Mouse (Mus musculus): Measurements from ENCODE around the gene AU040320.

AU040320 gene

DNA sequence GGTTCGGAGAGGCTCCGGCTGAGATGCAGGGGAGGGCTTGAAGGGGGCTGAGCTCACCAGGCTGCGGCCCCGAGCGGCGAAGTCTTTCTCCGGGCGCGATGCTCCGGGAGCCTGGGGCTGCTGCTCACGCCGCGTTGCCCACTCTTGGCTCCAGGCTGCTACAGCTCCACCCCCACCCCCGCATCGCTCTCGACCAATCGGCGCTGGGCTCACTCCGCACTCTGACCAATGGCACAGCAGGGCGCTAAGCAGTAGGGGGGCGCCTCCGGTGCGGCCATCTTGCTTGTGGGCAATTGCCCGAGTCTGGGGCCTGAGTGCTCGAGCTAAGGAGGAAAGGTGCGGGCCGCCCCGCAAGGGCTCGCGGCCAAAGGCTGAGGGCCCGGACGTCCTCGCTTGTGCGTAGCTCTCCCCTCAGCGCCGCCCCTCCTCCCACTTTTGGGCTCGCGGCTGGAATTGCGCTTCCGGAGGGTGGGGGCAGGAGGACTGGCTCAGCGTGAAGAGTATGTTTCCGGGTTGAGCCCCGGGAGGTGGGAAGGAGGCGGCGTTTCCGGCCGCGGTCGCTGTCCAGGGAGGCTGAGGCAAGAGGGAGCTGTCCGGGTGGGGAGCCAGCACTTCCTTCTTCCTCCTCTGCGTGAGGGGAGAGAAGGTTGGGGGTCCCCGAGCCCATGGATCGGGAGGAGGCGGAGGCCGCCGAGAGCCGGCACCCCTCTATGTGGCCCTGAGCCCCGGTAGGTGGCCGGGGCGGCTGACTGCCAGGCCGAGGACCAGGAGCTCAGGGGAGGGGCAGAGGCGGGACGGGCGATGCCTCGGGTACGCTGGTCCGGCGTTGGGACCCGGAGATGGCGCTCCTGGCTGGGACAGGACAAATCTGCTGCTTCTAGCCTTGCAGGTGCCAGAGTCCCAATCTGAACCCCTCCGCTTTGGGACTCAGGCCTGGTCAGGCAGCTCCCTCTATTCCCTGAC, at the start of gene AU040320, which contains the start of gene Ncdn:
AU040320 (plus strand) TSS at position 277 of the 963 bp plus-strand sequence.
Ncdn (minus strand) TSS at position 171 of the 963 bp plus-strand sequence.
- in situ Hi-C loops (cut with MseI, MboI), result no loop called here

DNA sequence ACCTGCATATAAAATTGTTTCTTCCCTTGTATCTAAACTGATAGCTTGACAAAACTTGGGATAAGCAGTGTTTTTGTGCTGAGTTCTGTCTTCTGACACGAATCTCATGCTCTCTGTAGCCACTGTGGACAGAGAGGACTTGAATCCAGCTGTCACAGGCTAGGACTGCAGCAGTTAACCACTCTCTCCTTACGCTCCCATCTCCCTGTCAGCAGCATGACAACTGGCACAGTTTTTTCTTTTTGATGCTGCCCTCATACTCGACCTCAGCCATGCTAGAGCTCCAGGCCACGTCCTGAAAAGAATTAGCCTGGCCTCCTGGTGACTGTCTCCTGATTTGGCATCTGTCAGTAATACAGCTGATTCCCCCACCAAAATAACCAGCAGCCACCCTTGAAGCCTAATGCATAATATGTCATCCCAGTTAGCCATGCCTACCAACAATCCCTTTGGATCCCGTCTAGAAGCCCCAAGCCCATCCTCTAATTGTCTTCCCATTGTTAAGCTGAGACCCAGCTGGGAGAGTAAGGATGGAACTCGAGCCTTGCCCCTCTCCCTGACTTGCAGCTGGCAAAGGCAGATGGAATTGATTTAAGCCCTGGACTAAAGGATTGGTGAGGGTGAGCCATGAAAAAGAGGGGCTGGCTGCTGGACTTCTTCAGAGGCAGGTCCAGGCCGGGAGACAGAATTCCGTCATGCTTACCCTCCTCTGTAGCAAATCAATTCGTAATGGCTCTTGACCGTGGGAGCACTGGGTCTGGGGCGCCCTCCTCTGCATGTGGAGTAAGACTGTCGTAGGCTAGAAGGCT, 46.5 kb upstream of the AU040320 start:
- in situ Hi-C loops (cut with MseI, MboI), result no loop called here

DNA sequence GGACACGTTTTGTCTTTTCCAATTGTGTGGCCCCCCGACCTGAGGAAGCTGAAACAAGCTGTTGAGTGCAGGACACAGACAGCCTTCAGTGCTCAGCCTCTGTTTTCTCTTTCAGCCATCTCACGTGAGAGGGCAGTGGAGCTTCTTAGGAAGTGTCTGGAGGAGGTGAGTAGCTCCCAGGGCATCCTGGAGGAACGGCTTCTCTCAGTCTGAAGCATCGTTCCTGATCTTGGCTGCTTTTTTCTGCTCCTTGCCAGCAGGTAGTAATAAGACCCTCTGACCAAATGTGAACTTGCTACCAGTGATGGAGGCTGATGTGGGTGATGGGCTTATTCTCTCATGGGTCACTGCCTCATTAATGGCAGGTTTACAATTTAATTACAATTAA, 45.9 kb upstream of the AU040320 start:
- in situ Hi-C loops (cut with MseI, MboI), result no loop called here

DNA sequence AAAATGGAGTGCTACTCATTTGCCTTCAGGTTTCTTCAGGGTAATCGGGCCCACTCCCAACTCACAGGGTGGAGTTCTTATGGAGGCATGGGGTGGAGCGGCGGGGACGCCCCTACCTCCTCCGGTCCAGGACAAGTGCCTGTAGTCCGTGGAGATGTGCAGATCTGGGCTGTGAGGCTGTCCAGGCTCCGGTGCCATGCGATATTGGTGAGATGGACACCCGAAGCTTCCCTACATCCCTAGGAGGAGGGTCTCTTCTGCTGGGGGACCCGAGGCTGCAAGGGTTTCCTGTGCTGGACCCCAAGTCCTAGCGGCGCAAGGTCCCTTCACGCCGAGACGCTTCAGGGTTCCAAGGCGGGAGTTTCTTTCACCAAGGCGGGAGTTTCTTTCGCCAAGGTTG, 21.2 kb upstream of the AU040320 start:
- in situ Hi-C loops (cut with MseI, MboI), result loop anchor here in 1 of 2 experiments (25.0 kb wide), 1 partner anchor 120 kb away; the partner anchor contains the start of gene 5730409E04Rik

DNA sequence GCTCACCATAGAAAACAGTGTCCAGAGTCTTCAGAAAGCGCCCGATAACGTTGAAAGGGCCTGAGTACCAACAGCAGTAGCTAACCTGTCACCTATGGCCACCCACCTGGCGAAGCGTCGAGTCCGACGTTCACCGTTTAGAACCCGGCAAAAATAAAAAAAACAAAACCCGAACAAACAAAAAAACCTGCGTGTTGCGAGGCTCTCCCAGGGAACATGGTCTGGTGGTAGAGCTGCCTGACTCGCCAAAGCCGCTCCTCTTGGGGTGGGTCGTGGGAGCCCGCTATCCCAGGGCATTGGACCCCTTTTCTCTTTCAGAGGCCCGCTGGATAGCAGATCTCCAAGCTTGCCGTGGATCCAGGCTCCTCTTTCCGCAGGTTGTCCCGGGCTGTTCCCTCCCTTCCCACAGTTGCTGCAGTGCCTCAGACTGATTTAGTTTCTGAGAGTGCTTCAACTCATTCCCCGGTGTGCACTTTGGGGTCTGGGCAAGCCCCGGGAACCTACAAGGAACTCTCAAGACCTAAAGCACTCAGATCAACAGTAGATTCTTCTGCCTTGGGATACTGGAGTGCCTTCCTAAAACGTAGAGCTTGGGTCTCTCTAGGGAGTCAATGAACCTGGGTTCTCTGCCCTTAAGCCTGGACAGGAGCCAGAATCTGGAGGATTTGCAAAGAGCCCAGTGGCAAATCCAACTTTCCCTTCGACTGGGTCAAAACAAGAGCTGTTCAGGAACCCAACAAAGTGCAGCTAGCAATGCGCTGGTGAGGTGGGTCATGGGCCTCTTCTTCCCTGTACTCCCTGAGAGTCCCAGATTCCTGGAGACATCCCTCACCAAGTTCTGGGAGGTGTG, 20.6 kb upstream of the AU040320 start:
- in situ Hi-C loops (cut with MseI, MboI), result loop anchor here in 1 of 2 experiments (25.0 kb wide), 1 partner anchor 120 kb away; the partner anchor contains the start of gene 5730409E04Rik

DNA sequence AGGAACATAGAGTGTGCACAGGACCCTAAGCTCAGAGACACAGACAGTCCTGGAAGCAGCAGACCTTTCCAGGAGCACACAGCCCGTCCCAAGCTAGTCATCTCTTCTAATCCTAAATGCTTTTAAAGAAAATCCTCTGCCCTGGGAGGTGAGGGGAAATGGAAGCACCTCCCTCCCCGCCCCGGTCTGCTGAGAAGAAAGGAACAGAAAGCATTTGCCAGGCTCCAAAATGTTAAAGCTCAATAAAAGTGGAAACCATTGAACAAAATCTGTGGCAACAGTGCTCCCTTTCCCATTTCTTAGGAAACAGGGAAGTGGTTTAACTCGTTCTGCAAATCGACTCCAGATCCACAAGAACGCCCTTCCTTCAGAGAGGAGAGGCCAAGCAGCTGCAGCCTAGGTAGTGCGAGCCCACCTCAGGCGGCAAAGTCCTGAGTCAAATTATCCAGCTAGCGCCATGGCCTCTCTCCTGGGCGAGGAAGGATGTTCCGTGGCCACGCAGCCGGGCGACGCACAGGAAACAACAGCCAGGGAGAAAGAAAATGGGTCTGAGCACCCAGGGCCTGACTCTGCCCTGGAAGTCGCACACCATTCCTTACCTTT, 19.2 kb upstream of the AU040320 start:
- in situ Hi-C loops (cut with MseI, MboI), result loop anchor here in 1 of 2 experiments (25.0 kb wide), 1 partner anchor 122 kb away; the partner anchor contains the start of gene 5730409E04Rik

DNA sequence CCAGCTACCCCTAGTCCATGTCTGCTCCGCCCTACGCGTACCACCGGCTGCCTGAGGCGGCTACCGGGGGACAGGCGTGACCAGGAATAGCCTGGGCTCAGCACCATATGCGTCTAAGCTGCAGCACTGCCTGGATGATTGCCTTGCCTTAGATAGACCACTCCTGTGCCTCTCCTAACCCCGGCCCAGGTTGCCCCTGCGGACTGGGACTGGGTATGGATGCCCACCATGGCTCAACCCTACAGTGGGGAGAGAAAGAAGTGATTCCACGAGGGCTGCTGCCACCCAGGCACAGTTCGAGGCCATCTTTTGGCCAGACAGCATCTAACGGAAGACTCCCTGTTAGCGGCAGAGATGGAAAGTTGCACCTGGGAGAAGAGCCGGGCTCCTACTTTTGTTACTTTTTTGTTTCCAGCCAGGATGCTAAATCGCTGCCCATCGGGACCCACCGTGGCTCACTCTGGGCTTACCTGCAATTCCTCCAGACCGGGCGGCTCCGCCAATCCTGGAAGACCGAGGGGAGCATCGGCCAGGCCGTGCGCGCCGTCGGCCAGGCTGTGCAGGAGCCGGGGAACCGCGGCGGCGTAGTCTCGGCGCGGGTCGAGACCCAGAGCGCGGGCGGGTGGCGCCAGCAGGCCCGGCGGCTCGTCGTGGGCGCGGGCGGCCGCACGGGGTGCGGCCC, 18.5 kb upstream of the AU040320 start:
- in situ Hi-C loops (cut with MseI, MboI), result loop anchor here in 1 of 2 experiments (25.0 kb wide), 1 partner anchor 123 kb away; the partner anchor contains the start of gene 5730409E04Rik

DNA sequence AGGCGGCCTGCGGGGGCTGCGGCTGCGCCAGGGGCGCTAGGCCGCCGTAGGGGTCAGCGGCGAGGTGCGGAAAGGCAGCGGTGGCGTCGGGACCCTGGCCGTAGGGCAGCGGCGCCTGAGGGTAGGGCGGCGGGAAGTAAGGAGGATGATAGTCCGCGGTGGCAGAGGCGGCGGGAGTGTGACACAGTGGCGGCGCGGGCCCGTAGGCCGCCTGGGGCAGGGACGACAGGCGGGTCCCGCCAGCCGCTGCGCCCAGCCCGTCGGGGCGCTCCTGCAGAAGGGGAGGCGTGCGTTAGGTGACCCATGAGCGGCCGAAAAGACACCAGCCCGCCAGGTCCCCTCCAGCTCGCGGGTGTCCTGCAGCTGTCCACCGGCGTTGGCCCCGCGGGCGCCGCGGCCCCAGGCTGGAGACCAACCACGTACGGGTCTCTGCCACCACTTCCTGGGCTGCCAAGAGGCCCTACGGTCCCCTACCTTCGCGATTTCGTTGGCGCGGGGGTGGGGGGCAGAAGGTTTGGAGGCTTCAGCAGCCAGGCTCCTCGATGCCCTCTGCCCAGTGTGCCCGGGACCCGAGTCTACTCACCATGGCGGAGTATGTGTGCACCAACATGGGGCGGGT, 17.9 kb upstream of the AU040320 start:
- in situ Hi-C loops (cut with MseI, MboI), result loop anchor here in 1 of 2 experiments (25.0 kb wide), 1 partner anchor 123 kb away; the partner anchor contains the start of gene 5730409E04Rik

DNA sequence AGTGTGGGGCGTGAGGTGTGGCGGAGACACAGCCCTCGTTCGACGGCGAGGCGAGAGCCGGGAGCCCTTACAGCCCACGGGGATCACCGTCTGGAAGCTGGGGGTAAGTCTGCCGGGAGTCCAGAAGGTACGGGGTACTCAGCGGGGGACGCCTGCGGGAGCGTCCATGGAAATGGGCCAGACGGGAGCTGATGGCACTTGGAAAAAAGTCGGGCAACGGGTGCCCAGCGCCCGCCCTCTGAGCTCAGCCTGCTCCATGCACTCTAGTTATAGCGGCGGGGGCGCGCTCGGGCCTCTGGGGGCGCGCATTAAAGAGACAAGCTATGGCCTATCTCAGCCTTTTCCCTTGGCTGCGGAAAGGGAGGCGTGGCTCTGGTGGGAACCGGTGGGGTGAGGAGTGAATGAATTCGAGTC, 17.3 kb upstream of the AU040320 start, which contains the start of gene Tfap2e:
Tfap2e (minus strand) TSS at position 240 of the 414 bp plus-strand sequence.
- in situ Hi-C loops (cut with MseI, MboI), result loop anchor here in 1 of 2 experiments (25.0 kb wide), 1 partner anchor 124 kb away; the partner anchor contains the start of gene 5730409E04Rik

DNA sequence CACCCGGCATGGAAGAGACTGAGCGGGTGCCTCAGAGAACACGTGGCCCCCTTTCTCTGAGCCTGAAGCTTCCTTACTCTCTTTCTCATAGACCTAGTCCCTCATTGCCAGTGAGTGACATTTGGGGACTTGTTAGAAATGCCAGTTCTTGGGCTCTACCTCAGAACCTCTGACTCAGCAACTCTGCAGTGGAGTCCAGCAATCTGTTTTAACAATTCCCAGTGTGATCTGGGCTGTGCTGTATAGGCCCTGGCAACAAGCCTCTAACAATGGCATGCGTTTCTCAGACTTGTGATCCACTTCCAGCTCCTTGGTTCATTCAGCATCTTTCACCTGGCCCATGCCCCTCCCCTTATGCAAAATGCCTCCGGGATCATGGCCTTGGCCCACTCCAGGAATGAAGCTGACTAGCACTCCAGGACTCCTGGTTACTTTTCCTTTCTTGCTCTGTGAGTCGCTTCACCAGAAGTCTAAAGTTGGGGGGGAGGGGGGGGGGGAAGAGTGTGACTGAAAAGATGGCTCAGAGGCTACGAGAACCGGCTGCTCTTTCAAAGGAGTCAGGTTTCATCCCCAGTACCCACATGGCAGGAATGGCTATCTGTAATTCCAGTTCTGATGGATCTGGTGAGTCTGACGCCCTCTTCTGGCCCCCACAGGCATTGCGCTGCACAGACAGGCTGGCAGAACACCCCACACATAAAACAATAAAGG, 13.2 kb upstream of the AU040320 start:
- in situ Hi-C loops (cut with MseI, MboI), result loop anchor here (10.0 to 25.0 kb wide), 2 partner anchors 128 to 135 kb away; partner anchors contain the start of gene 5730409E04Rik (in 2 of the 2)

DNA sequence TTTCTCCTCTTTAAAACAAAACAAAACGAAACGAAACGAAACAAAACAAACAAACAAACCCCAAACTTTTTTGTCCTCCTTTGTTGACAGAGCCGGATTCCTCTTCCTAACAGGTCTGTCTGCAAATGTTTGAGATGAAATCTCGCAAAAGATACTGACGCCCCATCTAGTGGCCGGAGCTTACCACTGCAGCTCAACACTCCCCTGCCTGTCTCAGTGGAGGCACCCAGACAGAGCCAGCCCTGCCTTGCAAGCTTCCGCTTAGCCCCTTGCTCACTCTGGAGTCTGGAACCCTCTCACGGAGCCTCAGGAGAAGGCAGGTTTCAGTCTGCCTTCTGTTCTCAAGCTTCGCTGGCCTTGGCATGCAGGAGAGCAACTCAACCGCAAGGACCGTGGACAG, 11.9 kb upstream of the AU040320 start:
- in situ Hi-C loops (cut with MseI, MboI), result loop anchor here (10.0 to 25.0 kb wide), 2 partner anchors 129 to 137 kb away; partner anchors contain the start of gene 5730409E04Rik (in 2 of the 2)

DNA sequence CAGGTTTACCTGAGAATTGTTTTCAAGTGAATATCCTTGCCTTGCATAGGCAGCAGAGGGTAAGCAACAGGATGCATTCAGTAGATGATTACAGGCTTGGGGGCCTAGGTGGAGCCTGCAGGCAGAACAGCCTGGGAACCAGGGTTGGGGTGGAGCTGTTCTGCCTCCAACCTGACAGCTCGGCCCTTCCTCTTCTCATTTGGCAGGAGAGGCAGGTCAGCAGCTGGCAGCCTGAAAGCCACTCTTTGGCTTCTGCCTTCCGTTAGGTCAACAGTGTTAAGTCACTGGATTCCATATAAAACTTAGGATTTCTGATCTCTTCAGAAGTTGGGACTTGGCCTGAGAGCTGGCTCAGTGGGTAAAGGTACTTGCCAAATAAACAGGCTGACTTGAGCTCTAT, 10.4 kb upstream of the AU040320 start:
- in situ Hi-C loops (cut with MseI, MboI), result loop anchor here (10.0 to 25.0 kb wide), 2 partner anchors 131 to 138 kb away; partner anchors contain the start of gene 5730409E04Rik (in 2 of the 2)

DNA sequence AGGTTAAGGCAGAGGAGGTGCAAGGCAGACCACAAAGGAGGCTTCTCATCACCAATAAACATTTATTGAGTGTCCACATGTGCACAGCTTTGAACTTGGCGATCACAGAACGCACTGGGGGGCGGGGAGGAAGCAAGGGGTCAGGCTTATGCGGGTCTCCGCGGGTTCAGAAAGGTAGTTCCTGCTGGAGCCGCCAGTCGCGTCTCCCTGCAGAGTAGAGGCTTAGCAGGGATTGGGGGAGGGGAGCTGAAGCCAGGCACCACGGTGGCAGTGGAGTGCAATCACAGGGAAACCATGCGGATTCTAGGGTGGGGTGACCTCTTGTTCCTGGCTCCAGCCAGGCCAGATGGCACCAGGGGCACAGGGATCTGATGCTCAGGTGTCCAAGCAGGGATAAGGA, 9.6 kb upstream of the AU040320 start:
- in situ Hi-C loops (cut with MseI, MboI), result loop anchor here (10.0 to 25.0 kb wide), 2 partner anchors 131 to 139 kb away; partner anchors contain the start of gene 5730409E04Rik (in 2 of the 2)

DNA sequence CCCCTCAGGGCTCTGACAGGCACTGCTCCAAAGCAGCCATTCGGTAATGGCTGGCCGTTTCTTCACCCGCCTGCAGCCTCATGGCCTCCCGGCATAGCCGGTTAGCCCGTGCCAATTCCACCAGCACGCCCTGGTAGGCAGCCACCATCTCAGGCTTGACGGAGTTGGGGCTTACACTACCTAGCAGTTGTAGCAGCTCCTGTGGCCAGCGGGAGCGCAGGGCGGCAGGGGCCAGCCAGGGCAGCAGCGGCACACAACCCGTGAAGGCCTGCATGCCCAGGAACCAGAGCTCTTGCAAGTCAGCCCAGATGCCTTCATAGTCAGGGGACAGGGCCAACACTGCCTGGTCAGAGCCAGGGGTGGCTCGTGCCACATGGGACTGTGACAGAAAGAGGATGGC, 8.5 kb upstream of the AU040320 start:
- in situ Hi-C loops (cut with MseI, MboI), result loop anchor here (10.0 to 25.0 kb wide), 2 partner anchors 133 to 140 kb away; partner anchors contain the start of gene 5730409E04Rik (in 2 of the 2)

DNA sequence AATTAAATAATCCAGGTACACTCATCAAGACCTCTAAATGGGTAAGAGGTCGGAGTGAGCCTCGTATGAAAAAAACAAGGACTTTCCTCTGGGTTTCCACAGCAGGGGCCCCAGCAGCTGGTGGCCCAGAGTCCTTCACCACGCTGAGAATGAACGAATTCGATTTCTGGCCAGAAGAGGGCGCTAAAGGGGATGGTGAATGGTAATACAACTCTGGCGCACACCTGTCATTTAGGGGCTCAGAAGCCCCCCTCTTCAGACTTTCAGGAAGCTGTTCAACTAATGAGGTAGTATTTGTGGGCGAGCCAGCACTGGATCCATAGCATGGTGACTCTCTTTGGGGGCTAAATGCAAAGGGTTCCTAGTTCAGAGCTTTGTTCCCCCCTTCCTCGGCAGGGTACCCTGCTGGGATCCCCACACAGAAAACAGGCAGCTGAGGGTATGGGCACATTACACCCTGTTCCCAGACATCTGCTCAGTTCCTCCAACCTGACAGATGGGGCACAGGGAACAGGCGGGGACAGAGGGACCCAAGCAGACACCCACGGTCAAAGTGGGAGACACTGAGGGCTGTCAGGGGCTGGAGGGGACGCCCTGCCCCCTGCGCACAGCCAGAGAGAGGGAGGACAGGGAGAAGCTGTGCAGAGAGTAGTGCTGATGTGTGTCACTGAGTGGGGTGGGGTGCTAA, 7.7 kb upstream of the AU040320 start:
- in situ Hi-C loops (cut with MseI, MboI), result loop anchor here (10.0 to 25.0 kb wide), 2 partner anchors 133 to 141 kb away; partner anchors contain the start of gene 5730409E04Rik (in 2 of the 2)

DNA sequence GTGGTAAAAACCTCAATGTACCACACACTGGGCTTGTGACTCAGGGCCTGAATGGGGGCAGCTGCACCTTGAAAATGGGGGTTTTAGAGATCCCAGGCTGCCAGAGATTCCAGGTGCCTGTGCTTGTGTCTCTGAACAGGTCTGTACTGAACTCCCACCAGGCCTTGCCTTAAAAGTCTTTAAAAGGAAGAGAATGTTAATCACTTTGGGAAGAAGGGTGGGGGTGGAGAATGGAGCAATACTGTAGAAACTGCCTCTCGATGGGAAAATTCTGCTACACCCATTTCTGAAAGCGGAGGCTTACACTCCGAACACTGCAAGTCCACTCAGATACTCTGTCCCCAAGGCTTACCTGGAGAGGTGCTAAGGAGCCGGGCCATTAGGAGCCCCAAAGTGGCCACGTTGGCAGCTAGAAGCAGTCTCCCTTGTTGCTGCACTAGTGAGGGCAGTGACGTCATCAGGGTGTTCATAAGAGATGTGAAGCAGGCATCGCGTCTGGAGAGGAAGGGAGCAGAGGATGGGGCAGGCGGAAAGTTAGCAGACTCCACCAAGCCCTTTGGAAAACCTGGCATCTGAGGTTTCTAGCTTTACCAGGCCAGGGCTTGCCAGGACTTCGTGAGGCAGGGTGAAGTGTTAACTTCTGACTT, 7.0 kb upstream of the AU040320 start:
- in situ Hi-C loops (cut with MseI, MboI), result loop anchor here (10.0 to 25.0 kb wide), 2 partner anchors 134 to 142 kb away; partner anchors contain the start of gene 5730409E04Rik (in 2 of the 2)

All from mouse trophoblast stem cell (cell line).